Mouse (Mus musculus): Measurements from ENCODE around the gene Fyttd1.

- no peak for TF ChIP-seq CTCF (IDR thresholded peaks at IDR 0.05; ENCODE audit: control insufficient read depth, insufficient read depth, insufficient read length)
- no peak for TF ChIP-seq USF1 (IDR thresholded peaks at IDR 0.05; ENCODE audit: low read depth)
- TF ChIP-seq MYOD1 (IDR thresholded peaks at IDR 0.05; ENCODE audit: control insufficient read depth, insufficient read length, low read depth), result no peak
- TF ChIP-seq MAX (IDR thresholded peaks at IDR 0.05), result no peak
- TF ChIP-seq MYOG (IDR thresholded peaks at IDR 0.05; ENCODE audit: control insufficient read depth, extremely low read depth, insufficient read length), result no peak
These were observed 30.2 kb upstream of the Fyttd1 start for GRCm38 (mm10) chr16:32847103-32847502.

Measured in C2C12 (cell line).